Mouse (Mus musculus): Measurements from ENCODE around the gene Shcbp1l. TPM values are rescaled to one million over a fixed set of nuclear protein-coding genes. Genes with fewer than 3 reads are reported as not detected.

The Shcbp1l gene
- polyA plus RNA-seq, 1 experiment from 2014 or later, result not detected

DNA sequence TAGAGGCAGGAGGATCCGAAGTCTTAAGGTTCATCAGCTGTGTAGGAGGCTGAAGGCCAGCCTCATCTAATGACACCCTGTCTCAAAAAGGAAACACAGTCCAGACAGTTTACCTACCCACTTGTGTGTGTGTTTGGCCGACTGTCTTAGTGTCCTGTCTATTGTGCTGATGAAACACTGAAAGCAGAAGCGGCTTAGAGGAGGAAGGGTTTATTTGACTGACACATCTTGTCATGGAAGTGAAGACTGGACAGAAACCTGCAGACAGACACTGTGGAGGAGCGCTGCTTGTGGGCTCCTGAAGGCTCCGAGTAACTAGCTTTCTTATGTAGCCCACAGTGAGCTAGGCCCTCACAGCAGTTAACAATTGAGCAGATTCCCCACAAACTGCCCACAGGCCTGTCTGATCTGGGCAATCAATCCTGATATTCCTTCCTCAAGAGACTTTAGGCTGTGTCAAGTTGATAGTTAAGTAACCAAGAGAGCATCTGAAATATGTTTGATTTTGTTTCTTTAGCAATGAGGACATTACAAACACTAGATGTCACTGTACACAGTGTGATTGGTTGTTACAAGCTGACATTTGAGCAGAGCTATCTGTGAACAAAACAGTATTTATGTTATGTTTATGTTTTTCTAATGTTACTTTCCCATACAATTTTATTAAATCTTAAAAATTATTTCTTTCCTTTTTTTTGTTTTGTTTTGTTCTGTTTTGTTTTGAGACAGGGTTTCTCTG is 9.1 kb downstream of the Shcbp1l start:
- Histone ChIP-seq H3K36me3 (no peaks in the 10 kb centered on the region), H3K27ac (no peak overlapping the region), H3K4me1 (replicated peaks) (no peaks in the 10 kb centered on the region), H3K27me3 (ENCODE audit: insufficient read depth, poor library complexity, severe bottlenecking) (no peaks in the 10 kb centered on the region), H3K4me3 (no peak overlapping the region), H3K9me3 (no peaks in the 10 kb centered on the region)
- 84% methylated on average over 5 of the region's 5 CpGs for WGBS
- DNase-seq (ENCODE audit: low spot score), result no peak

DNA sequence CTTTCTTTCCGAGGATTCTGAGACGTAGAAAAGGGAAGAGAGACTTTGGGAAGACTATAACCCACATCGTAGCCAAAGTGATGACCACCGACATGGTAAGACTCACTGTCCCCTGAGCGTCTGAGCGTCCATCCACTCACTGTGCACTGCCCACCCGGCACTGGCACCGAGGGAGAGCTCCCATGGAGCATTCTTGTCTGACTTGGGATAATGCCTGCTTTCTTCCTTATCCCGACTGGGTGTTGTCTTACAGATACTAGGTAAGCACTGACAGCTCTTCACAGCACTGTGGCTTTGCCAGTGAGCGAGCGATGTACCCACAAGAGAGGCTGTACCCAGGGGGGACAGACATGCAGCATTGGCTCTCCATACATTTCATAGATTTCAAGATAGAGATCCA is 12.6 kb downstream of the Shcbp1l start:
- WGBS, result 86% methylated on average over 11 of the region's 11 CpGs
- Histone ChIP-seq H3K9me3 (no peaks in the 10 kb centered on the region), H3K4me3 (no peak overlapping the region), H3K27me3 (ENCODE audit: insufficient read depth, poor library complexity, severe bottlenecking) (no peaks in the 10 kb centered on the region), H3K4me1 (replicated peaks) (no peaks in the 10 kb centered on the region), H3K27ac (no peak overlapping the region), H3K36me3 (no peaks in the 10 kb centered on the region)
- DNase-seq (ENCODE audit: low spot score), result no peak

DNA sequence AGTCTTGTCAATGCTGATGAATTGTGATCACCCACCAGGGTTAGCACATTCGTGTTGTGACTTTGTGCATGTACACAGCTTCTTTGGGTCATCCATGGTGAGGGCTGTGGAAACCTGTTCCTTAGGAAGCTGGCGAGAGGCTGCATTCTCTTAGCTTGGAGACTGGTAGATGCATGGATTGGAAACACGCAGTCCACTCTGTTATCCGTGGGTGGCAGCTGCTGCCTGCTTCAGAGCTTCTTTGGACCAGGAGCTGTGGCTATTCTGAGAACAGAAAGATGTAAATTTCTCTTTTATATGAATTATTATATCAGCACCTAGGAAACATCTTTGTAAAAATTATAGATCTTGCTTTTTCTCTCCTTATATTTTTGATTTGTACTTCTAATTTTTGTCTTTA is 15.8 kb downstream of the Shcbp1l start:
- Histone ChIP-seq H3K4me1 (replicated peaks) (no peaks in the 10 kb centered on the region), H3K9me3 (no peaks in the 10 kb centered on the region), H3K4me3 (no peak overlapping the region), H3K27ac (no peak overlapping the region), H3K36me3 (no peaks in the 10 kb centered on the region), H3K27me3 (ENCODE audit: insufficient read depth, poor library complexity, severe bottlenecking) (no peaks in the 10 kb centered on the region)
- 84% methylated on average over 4 of the region's 4 CpGs for WGBS
- DNase-seq (ENCODE audit: low spot score), result no peak

DNA sequence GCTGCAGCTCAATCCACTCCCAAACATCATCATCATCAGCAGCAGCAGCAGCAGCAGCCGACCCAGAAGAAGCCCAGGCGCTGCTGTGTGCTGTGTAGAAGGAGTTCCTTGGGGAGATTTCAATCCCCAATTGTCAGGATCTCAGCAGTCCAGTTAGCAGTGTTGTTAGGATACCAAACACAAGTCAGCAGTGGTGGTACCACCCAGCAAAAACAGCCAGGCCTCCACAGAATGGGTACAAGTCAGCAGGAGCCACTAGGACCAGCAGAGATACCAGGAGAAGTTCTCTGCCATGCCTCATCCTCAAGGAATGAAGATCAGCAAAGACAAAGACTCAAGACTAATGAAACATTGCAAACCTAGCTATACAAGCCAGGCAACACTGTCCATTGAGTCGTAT is 16.7 kb downstream of the Shcbp1l start:
- DNase-seq (ENCODE audit: low spot score), result no peak
- Histone ChIP-seq H3K4me1 (replicated peaks) (no peaks in the 10 kb centered on the region), H3K4me3 (no peak overlapping the region), H3K9me3 (no peaks in the 10 kb centered on the region), H3K36me3 (peaks cover 5% of the 10 kb centered on the region), H3K27ac (no peak overlapping the region), H3K27me3 (ENCODE audit: insufficient read depth, poor library complexity, severe bottlenecking) (no peaks in the 10 kb centered on the region)
- WGBS, result 75% methylated on average over 3 of the region's 3 CpGs

DNA sequence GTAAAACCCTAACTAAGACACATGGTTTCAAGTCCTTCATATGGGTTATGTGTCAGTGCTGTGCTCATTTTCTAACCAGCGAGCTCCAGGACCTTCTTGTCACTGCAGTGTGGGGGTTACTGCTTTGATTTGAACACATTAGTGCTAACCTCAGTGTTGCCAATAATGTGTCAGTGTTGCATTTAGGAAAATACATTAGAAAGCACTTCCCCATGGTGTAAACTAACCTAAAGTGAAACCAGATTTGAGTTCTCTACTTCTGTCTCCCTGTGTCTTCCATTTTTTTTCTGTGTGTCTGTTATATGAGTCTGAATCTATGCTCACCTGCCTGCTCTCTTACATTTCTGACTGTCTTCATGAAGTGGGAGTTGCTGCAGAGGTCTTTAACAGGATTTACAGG is 18.1 kb downstream of the Shcbp1l start:
- no peaks in the 10 kb centered on the region for H3K27me3 ChIP-seq (ENCODE audit: insufficient read depth, poor library complexity, severe bottlenecking)
- H3K27ac ChIP-seq, result no peak overlapping the region

DNA sequence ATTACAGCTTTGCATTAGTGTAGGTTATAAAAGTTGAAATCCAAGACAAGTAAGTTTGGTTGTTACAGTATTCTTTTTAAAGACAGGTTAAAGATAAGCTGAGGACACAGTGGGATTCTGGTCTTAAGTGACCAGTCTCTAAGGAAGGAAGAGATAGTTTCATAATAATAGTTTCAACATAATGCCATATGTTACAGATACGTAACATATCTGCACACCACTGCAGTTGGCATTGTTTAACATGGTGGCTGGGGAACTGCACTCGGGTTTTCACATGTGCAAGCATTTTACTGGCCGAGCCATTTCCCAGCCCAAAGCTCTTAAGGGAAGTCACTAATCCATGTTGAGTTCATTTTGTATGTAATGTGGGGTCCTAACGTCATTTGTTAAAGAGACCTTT is 18.7 kb downstream of the Shcbp1l start:
- no peak for DNase-seq (ENCODE audit: low spot score)
- no peak overlapping the region for H3K27ac ChIP-seq
- no peak overlapping the region for H3K4me3 ChIP-seq
- no peaks in the 10 kb centered on the region for H3K4me1 ChIP-seq (replicated peaks)
- peaks cover 10% of the 10 kb centered on the region for H3K36me3 ChIP-seq
- 87% methylated on average over 4 of the region's 4 CpGs for WGBS
- H3K9me3 ChIP-seq, result no peaks in the 10 kb centered on the region
- no peaks in the 10 kb centered on the region for H3K27me3 ChIP-seq (ENCODE audit: insufficient read depth, poor library complexity, severe bottlenecking)

More for the DNA sequence above, 18.1 kb downstream of the Shcbp1l start:
- peaks cover 10% of the 10 kb centered on the region for H3K36me3 ChIP-seq
- H3K9me3 ChIP-seq, result no peaks in the 10 kb centered on the region
- 84% methylated on average over 1 of the region's 1 CpGs for WGBS
- no peaks in the 10 kb centered on the region for H3K4me1 ChIP-seq (replicated peaks)
- no peak for DNase-seq (ENCODE audit: low spot score)
- H3K4me3 ChIP-seq, result no peak overlapping the region

DNA sequence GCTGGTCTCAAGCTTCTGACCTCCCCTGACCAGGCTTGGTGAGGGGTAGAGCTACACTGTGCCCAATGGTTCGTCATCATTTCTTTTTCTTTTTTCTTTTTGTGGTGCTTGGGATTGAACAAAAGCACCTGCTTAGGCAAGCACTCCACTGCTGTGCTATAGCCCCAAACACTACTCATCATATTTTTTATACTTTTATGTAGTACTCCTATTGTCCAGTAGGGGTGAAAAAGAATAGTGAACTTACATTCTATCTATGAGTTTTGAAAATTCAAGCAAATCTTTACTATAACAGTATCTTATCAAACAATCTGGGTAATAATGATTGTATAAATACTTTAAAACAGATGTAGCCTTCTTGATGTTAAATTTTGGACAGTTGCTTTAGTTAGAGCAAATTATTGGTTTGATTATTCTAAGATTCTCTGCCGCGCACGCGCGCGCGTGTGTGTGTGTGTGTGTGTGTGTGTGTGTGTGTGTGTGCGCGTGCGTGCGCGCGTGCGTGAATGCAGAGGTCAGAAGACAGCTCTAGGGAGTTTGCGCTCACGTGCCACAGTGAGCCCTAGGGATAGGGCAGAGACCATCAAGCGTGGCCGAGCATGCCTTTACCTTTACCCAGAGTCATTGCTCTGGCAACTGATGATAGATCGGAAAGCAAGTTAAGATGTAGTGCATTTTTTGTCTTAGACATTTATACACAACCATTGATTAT is 21.3 kb downstream of the Shcbp1l start:
- WGBS, result 95% methylated on average over 20 of the region's 20 CpGs
- Histone ChIP-seq H3K27ac (no peak overlapping the region), H3K4me3 (no peak overlapping the region), H3K36me3 (peaks cover 10% of the 10 kb centered on the region), H3K27me3 (ENCODE audit: insufficient read depth, poor library complexity, severe bottlenecking) (no peaks in the 10 kb centered on the region), H3K9me3 (no peaks in the 10 kb centered on the region), H3K4me1 (replicated peaks) (no peaks in the 10 kb centered on the region)
- DNase-seq (ENCODE audit: low spot score), result no peak

DNA sequence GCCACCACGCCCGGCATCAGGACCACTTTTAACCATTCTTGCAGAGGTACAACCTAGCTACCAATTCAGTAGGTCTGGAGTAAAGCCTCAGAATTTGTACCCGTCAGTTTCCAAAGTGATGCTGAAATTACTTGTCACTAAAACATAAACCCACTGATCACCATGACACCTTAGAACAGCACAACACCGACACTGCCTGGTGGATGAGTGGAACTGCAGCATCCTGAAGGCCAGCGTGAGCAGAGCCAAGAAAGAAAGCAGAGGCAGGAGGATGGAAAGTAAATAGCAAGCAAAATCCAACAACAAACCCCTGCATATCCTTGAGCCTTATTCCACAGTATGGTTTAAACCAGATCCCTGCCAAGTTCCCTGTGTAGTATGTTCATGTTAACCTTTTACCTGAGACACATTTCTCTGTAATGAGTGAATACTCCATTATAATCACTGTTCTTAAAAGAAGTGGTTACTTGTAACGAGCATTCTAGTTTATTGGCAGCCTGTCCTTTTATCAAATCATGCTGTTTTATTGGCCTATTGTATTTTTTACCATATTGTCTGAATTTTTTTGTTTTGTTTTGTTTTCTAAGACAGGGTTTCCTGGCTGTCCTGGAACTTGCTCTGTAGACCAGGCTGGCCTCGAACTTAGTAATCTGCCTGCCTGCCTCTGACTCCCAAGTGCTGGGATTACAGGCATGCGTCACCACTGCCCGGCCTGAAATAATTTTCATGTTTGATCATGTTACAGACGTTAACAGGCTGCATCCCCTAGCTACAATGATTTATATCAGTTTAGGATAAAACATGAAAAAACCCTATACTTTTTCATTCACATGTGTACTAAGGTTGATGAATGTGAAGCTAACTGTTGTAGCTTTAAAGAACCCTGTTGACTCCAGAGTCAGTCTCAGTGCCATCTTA is 26.5 kb downstream of the Shcbp1l start:
- Histone ChIP-seq H3K36me3 (peaks cover 53% of the 10 kb centered on the region), H3K4me1 (replicated peaks) (no peaks in the 10 kb centered on the region), H3K27me3 (ENCODE audit: insufficient read depth, poor library complexity, severe bottlenecking) (no peaks in the 10 kb centered on the region), H3K9me3 (no peaks in the 10 kb centered on the region), H3K4me3 (no peak overlapping the region), H3K27ac (no peak overlapping the region)
- DNase-seq (ENCODE audit: low spot score), result peak; percentile 26
- WGBS, result 75% methylated on average over 10 of the region's 10 CpGs

DNA sequence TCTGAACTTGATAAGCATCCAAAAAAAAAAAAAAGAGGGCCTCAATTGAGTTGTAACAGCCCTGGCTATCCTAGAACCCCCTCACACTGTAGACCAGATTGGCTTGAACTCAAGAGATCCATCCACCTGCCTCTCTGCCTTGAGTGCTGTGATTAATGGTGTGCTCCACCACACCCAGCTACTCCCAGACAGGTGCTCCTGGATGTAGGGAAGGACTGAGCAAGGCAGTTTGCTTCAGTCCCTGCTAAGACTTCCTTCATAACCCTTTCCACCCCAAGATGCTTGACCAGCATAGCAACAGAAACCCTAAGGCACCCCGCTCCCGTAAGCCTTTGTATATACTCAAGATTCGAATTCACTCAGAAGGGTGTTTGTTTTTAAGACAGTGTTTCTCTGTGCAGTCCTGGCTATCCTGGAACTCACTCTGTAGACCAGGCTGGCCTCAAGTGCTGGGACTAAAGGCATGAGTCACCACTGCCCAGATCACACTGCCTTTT is 28.2 kb downstream of the Shcbp1l start:
- no peaks in the 10 kb centered on the region for H3K9me3 ChIP-seq
- no peak for DNase-seq (ENCODE audit: low spot score)
- no peak overlapping the region for H3K27ac ChIP-seq
- whole genome bisulfite sequencing, result 86% methylated on average over 3 of the region's 3 CpGs
- H3K27me3 ChIP-seq (ENCODE audit: insufficient read depth, poor library complexity, severe bottlenecking), result no peaks in the 10 kb centered on the region
- no peaks in the 10 kb centered on the region for H3K4me1 ChIP-seq (replicated peaks)
- no peak overlapping the region for H3K4me3 ChIP-seq
- peaks cover 64% of the 10 kb centered on the region for H3K36me3 ChIP-seq

DNA sequence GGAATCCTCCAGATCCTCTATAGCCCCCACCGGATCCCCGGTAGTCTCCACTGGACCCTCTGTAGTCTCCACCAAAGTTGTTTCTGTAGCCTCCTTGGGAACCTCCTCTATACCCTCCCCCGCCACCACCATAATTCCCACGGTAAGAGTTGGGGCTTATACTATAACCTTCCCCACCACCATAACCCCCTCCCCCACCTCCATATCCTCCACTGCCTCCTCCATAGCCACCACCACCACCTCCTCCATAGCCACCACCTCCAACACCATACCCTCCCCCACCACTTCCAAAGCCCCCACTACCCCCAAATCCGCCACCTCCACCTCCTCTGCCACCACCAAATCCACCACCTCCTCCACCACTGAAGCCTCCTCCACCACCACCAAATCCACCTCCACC is 31.2 kb downstream of the Shcbp1l start:
- H3K27ac ChIP-seq, result no peak overlapping the region
- no peaks in the 10 kb centered on the region for H3K27me3 ChIP-seq (ENCODE audit: insufficient read depth, poor library complexity, severe bottlenecking)
- DNase-seq (ENCODE audit: low spot score), result no peak
- H3K36me3 ChIP-seq, result peaks cover 93% of the 10 kb centered on the region
- WGBS, result 94% methylated on average over 5 of the region's 5 CpGs
- no peaks in the 10 kb centered on the region for H3K9me3 ChIP-seq
- H3K4me1 ChIP-seq (replicated peaks), result no peaks in the 10 kb centered on the region
- H3K4me3 ChIP-seq, result no peak overlapping the region

DNA sequence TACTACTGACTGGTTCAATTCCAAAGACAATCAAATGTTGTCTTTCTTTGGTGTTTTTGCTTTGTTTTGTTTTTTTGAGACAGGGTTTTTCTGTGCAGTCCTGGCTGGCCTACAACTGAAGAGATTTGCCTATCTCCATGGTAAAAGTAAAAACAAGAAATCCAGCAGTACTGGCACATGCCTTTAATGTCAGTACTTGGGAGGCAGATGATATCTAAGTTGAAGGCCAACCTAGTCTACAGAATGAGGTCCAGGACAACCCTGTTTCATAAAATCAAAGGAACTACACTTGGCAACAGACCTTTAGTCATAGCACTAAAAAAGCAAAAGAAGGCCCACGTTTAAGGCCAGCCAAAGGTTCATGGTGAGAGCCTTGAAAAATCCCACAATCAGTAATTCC is 36.8 kb downstream of the Shcbp1l start:
- WGBS, result 81% methylated on average over 1 of the region's 1 CpGs
- Histone ChIP-seq H3K9me3 (no peaks in the 10 kb centered on the region), H3K27ac (no peak overlapping the region), H3K27me3 (ENCODE audit: insufficient read depth, poor library complexity, severe bottlenecking) (no peaks in the 10 kb centered on the region), H3K36me3 (peaks cover 100% of the 10 kb centered on the region), H3K4me1 (replicated peaks) (no peaks in the 10 kb centered on the region), H3K4me3 (no peak overlapping the region)
- no peak for DNase-seq (ENCODE audit: low spot score)

DNA sequence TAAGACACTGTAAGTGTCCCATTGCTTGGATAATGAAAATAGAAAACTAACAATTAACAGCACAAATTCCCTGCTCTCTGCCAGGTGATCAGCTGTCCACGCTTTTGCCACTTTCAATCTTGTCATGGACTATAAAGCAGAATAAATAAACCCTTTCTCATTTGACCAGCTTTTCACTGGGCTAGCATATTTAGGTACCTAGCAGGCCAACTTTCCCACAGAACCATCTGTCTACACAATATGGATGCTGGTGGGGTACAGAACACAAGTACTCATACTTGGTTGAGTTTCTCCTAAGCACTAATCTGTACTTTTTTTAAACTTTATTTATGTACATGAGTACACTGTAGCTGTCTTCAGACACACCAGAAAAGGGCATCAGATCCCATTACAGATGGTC is 54.3 kb downstream of the Shcbp1l start:
- peaks cover 100% of the 10 kb centered on the region for H3K36me3 ChIP-seq

More for the DNA sequence above, 54.3 kb downstream of the Shcbp1l start:
- Histone ChIP-seq H3K9me3 (no peaks in the 10 kb centered on the region), H3K27ac (no peak overlapping the region), H3K4me3 (no peak overlapping the region), H3K27me3 (ENCODE audit: insufficient read depth, poor library complexity, severe bottlenecking) (no peaks in the 10 kb centered on the region), H3K4me1 (replicated peaks) (peaks cover 12% of the 10 kb centered on the region)
- no peak for DNase-seq (ENCODE audit: low spot score)
- 100% methylated on average over 1 of the region's 1 CpGs for WGBS

All from hindbrain, embryonic 10.5 days (tissue).